Mouse (Mus musculus) layer of hippocampus, adult 18-20 months (tissue): ENCODE measurements around the gene Ncapd2. TPM values are rescaled to one million over a fixed set of nuclear protein-coding genes. Genes with fewer than 3 reads are reported as not detected.
A peak's percentile ranks its signal among the peaks of the same experiment; 100 is the strongest.
"Not testable (repeated sequence)": the region's sequence is repeated elsewhere in the genome, so short reads cannot be mapped to it uniquely, and the experiment has no call there.

Experiments
- DNase-seq, 2 experiments: peaks; one replicate each; pipeline ENCODE4 v3.0.0; 2022; ENCODE audit warnings: low spot score in 2 of 2
- total RNA-seq, 2 experiments: library from RNA; stranded (reverse); gene quantifications; 2 replicates each; pipeline ENCODE4 v1.2.3; 2021

Ncapd2 gene
- total RNA-seq, 2 experiments from 2014 or later: 20.4 to 25.8 TPM

- DNase-seq: no peak
Measured at GRCm38 (mm10) chr6:125166051-125166751, 25.3 kb downstream of the Ncapd2 start, which contains the start of gene Gapdh. Gene Gapdh, minus strand, starts transcription at chr6:125166467.

- peak; percentile 95 to 99 for DNase-seq
Measured at GRCm38 (mm10) chr6:125165328-125165891, 26.1 kb downstream of the Ncapd2 start.

DNA sequence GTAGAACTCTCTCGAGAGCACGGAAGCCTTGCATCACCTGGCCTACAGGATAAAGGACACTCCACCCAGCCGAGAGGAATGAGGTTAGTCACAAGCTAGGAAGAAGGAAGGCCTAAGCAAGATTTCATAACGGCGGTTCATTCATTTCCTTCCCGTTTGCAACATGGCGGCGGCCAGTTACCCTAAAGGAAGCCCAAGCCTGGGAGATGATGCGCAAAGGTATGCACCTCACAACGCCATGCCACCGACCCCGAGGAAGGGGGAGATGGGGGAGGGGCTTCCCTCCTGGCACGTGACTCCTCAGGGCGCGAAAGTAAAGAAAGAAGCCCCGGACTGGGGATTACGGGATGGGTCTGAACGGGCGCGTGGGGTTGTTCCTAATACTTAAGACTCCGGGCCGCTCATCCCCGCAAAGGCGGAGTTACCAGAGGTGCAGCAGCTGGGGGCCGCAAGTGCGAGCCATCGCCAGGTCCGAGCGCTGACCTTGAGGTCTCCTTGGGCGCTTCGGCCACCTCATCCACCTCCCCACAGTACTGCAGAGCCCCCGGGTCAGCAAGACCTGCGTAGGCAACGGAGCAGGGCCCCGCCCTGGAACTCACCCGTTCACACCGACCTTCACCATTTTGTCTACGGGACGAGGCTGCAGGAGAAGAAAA lies 26.7 kb downstream of the Ncapd2 start:
- DNase-seq: peak in 1 of 2 experiments; percentile 62

GRCm38 (mm10) chr6:125163801-125164657 lies 27.5 kb downstream of the Ncapd2 start:
- DNase-seq: peak in 1 of 2 experiments; percentile 63

- DNase-seq: not testable (repeated sequence)
Measured at GRCm38 (mm10) chr6:125162615-125163305, 28.7 kb downstream of the Ncapd2 start.

- peak in 1 of 2 experiments; percentile 79 for DNase-seq
Measured at GRCm38 (mm10) chr6:125161971-125162370, 29.5 kb downstream of the Ncapd2 start.

DNA sequence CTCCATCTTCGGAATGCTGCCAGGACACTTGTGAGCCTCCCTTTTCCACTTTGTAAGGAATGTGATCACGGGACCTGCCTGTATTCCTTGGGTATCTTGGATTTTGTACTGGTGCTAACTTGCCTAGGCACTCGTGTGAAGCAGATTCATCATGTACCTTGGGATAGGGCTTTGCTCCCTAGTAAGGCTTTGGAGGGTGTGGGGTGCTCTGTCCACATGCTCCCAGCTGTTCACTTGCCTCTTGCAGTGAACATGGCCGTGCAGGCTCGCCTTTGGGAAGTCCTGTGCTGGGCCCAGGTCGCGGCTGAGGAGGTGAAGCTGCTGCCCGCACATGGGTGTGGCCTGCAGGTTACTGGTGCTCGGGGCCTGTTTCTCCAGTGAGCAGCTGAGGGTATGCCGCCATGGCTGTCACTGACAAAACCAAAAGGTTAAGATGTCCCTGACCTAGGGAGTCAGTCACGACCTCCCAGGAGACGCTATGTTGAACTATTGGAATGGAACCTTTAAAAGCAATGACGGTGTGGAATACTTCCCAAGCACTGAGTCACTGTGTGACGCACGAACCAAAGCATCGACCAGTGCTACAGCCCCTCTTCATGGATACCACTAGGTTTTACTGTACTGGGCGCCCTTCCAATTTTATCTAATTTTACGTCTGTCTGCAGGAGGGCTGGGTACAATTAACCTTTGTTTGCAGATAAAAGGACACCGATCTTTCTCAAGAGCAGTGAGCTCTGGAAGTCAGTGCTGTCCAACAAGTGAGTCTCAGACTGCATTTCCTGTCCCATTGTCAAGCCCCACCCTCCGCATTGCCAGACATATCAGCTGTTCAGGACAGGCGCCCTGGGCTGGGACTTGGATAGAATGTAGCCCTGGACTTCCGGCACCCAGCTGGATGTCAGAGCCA lies 30.4 kb downstream of the Ncapd2 start:
- peak in 1 of 2 experiments; percentile 64 for DNase-seq

- no peak for DNase-seq
Measured at GRCm38 (mm10) chr6:125160558-125160853, 31.0 kb downstream of the Ncapd2 start.

DNA sequence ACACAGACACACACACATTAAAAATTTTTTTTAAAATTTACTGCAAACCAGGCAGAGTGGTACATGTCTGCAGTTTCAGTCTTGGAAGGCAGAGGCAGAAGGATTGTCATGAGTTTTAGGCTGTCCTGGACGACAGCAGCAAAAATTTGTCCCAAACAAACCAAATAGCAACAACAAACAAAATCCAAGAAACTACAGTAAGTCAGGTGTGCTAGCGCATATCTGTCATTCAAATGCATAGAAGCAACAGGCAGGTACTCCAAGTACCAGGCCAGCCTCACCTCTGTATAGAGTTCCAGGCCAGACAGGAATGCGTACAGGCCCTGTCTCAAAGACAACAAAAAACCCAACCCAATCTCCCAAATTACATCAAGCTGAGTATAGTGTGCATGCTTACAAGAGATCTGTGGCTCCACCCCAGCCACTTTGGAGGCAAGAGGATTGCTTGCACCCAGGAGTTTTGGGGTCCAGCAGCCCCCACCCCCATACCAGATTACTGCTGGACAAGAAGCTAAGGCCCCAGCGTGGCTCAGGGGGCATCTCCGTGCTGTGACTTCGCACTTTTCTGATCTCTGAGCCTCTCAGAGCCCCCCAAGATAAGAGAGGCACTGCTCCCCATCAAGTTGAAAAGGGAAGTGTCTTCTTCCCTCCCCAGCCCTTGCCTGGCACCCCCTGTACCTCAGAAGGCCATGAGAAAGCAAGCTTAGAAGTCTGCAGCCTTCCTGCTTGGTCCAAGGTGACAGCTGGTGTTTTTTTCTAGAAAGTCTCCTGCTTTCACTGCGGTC lies 31.5 kb downstream of the Ncapd2 start:
- no peak for DNase-seq

- DNase-seq: no peak
Measured at GRCm38 (mm10) chr6:125158944-125159492, 32.5 kb downstream of the Ncapd2 start.

GRCm38 (mm10) chr6:125156903-125157614 lies 34.4 kb downstream of the Ncapd2 start:
- no peak for DNase-seq

DNA sequence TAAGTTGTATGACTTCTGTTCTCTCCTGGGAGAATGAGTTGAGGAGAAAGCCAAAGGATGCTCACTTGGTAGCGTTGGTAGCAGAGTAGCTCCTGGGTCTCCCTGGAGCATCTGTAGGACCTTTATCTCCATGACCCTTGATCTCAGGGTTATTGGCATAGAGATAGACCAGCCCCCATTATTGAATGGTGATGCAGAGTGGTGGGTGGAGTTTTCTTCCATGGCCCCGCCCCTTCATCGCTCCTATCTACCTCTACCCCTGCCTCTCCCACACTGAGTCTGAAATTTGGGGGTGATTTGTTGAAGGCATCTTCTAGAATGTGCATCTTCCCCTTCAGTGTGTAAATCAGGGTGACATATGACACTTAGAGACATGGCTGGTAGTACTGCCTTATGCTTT lies 35.0 kb downstream of the Ncapd2 start:
- DNase-seq: no peak

DNA sequence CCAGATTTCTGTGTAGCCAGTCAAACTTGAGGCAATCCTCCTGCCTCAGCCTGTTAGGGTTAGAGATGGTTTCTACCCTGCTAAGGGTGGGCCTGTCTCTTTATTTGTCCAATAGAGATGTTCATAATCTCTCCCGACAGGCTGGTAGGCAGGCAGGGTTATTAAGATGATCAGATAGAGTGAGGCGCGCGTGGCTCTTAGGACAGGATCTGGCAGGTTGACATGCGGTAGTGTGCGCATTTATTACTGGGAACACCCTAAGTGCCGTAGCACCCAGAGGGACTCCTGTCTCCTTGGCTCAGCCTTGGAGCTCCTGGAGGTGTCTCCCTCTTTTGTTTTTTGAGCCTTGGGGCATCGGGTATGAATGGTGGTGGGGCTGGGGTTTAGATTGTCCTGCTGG lies 36.2 kb downstream of the Ncapd2 start:
- DNase-seq: no peak

DNA sequence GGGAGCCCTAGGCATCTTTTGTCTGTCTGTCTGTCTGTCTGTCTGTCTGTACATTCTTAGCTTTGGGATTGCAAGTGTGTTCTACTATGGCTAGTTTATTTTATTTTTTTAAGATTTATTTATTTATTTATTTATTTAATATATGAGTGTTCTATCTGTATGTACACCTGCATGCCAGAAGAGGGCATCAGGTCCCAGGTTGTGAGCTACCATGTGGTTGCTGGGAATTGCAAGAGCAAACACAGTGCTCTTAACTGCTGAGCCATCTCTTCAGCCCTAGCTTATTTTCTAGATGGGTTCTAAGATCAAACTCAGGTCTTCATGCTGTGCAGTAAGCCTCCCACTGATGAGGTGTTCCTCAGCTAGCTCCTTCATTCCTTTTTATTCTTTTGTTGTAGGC lies 37.0 kb downstream of the Ncapd2 start:
- DNase-seq: no peak

DNA sequence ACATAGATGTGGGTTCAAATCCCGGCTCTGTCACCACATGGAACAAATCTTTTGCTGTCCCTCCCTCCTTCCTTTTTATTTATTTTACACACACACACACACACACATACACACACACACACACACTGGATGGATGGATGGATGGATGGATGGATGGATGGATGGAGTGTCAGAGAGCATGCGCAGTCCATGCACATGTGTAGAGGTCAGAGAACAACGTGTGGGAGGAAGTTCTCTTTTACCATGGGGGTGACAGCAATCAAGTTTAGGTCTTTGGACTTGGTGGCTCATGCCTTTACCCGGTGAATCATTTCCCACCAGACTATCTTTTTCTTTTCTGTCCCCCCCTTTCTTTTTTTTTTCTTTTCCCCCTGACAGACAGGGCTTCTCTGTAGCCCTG lies 37.8 kb downstream of the Ncapd2 start:
- DNase-seq: no peak

DNA sequence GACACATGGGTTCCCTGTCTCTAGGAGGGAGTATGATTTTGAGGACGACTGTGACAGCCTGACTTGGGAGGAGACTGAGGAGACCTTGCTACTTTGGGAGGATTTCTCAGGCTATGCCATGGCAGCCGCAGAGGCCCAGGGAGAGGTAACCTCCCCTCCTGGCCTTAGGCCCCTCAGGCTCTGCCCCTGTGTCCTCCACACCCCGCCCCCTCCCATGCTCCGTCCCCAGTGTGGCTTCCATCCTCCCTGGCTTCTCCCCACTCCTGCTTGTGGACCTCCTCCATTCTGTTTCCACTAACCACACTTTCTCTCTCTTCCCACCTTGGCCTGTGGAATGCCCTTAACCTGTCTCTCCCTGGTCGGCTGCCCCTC lies 38.5 kb downstream of the Ncapd2 start:
- DNase-seq: no peak

GRCm38 (mm10) chr6:125152212-125153017 lies 39.1 kb downstream of the Ncapd2 start:
- DNase-seq: no peak
